Mouse (Mus musculus): Measurements from ENCODE around the gene Gal3st4. TPM values are rescaled to one million over a fixed set of nuclear protein-coding genes. Genes with fewer than 3 reads are reported as not detected.
A peak's percentile ranks its signal among the peaks of the same experiment; 100 is the strongest.

Gene Gal3st4
- polyA plus RNA-seq, 1 experiment from 2014 or later = 0.62 TPM

DNA sequence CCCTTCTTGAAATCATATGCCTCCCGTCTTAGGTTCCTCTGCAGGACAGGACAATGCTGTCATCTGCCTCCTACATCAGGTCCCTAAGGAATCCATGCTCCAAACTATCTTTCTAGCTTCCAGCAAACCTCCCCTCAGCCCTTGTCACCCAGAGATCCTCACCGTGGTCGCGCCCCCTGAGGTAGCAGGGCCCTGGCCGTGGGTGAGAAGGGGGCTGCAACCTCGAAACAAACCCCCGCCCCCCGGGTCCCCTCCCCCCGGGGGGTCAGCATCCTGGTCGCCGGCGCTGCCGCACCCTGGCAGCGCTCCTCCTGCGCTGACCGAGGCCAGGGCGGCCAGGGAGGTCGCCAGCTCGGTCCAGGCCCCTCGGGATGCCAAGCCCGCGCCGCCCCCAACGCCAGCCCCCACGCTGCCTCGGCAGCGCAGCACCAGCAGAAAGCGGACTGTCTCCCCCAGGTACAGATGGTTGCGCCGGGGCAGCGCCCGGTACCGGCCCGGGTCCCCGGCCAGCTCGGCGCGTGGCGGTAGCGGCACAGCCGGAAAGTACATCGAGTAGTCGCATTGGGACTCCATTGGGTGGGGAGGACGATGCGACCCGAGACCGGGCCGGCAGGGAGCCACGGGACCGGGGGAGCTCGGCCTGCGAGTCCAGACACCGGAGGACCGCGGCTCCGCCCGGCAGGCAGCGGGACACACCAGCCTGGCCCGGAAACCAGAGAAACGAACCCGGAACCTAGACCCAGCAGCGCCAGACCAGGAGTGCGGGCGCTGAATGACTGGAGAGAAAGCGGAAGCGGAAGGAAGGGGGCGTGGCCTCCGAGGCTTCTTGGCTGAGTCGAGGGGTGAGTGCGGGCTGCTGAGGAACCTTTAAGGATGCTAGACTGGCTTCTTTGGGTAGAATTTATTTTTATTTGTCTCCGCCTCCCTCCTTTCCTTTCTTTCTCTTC lies 9.1 kb downstream of the Gal3st4 start, which contains the start of gene BC037034:
Gene BC037034, minus strand, starts transcription at position 774 of the 947 bp plus-strand sequence.
- no peak for TF ChIP-seq CTCF (IDR thresholded peaks at IDR 0.05)
- CTCF ChIA-PET = no interaction called here
- DNase-seq (ENCODE audit: low read depth, low spot score) = no peak
- H3K27me3 ChIP-seq = no peaks in the 10 kb centered on the region
- in situ Hi-C loops (cut with MboI; ENCODE audit: low pct_unique_long_range_greater_than_20kb) = no loop called here
- ATAC-seq = peak; percentile 94
- POLR2A ChIA-PET = interaction anchor here (1.3 to 3.5 kb wide), 4 partner anchors 8 to 15 kb away, joined by 4 to 12 read pairs (median 8); partner anchors contain the start of genes Gal3st4, Gm43720, Gpc2 and Lamtor4

GRCm38 (mm10) chr5:138262582-138263240 lies 9.9 kb downstream of the Gal3st4 start:
- ChIA-PET POLR2A (interaction anchor here (1.3 to 3.5 kb wide), 3 partner anchors 10 to 16 kb away, joined by 5 to 12 read pairs (median 10); partner anchors contain the start of genes Gal3st4, Gm43720, Gpc2 and Stag3), CTCF (no interaction called here)
- ATAC-seq (no peak), DNase-seq (ENCODE audit: low read depth, low spot score) (no peak)
- H3K27me3 ChIP-seq = no peaks in the 10 kb centered on the region
- TF ChIP-seq CTCF (IDR thresholded peaks at IDR 0.05) = no peak
- in situ Hi-C loops (cut with MboI; ENCODE audit: low pct_unique_long_range_greater_than_20kb) = no loop called here

DNA sequence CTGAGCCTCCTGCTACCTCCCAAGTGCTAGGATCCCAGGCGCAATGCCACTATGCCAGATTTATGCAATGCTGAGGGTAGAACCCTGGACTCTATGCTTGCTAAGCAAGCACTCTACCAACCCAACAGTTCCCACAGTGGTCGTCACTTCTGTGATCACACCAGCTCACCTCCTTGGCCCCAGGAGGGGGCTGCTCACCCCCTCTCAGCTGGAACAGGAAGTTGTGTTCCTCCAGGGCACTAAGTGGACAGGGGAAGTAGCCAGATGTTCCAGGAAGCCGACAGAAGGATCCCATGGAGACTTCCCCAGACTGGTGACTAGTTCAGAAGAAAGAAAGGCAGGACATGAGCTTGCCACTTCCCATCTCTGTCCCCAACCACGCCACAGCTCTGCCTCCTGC lies 10.6 kb downstream of the Gal3st4 start:
- POLR2A ChIA-PET = interaction anchor here (2.6 kb wide), 1 partner anchor 11 kb away, joined by 10 read pairs; the partner anchor contains the start of gene Gal3st4
- no peak for DNase-seq (ENCODE audit: low read depth, low spot score)
- no peak for ATAC-seq
- TF ChIP-seq CTCF (IDR thresholded peaks at IDR 0.05) = no peak
- in situ Hi-C loops (cut with MboI; ENCODE audit: low pct_unique_long_range_greater_than_20kb) = no loop called here
- no peaks in the 10 kb centered on the region for H3K27me3 ChIP-seq
- CTCF ChIA-PET = no interaction called here

DNA sequence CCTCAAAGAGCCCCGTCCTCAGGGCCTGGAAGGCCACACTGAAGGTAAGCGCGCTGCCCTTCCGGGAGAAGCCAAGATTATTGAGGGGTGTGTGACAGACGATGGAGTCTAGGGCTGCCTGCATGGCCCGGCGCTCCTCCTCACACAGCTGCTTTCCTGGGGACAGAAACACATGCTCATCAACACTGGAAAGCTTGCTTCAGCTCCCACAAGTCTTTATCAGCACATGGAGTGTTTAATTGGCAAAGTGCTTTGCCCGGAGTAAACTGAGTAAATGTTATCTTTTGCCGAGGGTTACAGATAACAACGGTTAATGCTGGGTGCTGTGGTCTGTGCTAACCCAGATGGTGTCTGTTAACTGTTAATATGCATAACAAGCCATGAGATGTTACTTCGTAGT lies 11.8 kb downstream of the Gal3st4 start:
- H3K27me3 ChIP-seq = no peaks in the 10 kb centered on the region
- DNase-seq (ENCODE audit: low read depth, low spot score) = no peak
- TF ChIP-seq CTCF (IDR thresholded peaks at IDR 0.05) = no peak
- in situ Hi-C loops (cut with MboI; ENCODE audit: low pct_unique_long_range_greater_than_20kb) = no loop called here
- CTCF ChIA-PET = no interaction called here
- ATAC-seq = no peak
- POLR2A ChIA-PET = no interaction called here

- POLR2A ChIA-PET = no interaction called here
- no peak for TF ChIP-seq CTCF (IDR thresholded peaks at IDR 0.05)
These were observed 12.6 kb downstream of the Gal3st4 start for GRCm38 (mm10) chr5:138260051-138260450.

DNA sequence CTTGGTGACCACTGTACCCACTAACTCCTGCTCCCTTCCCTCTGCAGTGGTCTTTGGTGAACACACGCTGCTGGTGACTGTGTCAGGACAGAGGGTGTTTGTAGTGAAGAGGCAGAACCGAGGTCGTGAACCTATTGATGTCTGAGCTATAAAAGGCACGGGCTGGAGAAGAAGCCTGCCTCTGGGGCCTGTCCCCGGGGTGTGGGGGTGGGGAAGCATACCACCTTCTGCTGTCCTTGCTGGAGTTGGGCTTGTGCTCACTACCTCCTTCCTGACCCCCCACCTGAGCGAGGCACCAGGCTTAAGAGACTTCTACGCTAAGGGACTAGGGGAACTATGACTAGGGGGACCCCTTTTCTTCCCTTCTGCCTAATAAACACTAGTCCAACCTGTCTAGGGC lies 13.6 kb downstream of the Gal3st4 start:
- in situ Hi-C loops (cut with MboI; ENCODE audit: low pct_unique_long_range_greater_than_20kb) = no loop called here
- POLR2A ChIA-PET = no interaction called here
- TF ChIP-seq CTCF (IDR thresholded peaks at IDR 0.05) = no peak

More at GRCm38 (mm10) chr5:138260051-138260450, 12.6 kb downstream of the Gal3st4 start:
- in situ Hi-C loops (cut with MboI; ENCODE audit: low pct_unique_long_range_greater_than_20kb) = no loop called here
- DNase-seq (ENCODE audit: low read depth, low spot score) = no peak
- no peaks in the 10 kb centered on the region for H3K27me3 ChIP-seq
- ATAC-seq = no peak
- CTCF ChIA-PET = interaction anchor here (0.7 kb wide), 1 partner anchor 9 kb away, joined by 3 read pairs; no protein-coding TSS in a partner anchor

DNA sequence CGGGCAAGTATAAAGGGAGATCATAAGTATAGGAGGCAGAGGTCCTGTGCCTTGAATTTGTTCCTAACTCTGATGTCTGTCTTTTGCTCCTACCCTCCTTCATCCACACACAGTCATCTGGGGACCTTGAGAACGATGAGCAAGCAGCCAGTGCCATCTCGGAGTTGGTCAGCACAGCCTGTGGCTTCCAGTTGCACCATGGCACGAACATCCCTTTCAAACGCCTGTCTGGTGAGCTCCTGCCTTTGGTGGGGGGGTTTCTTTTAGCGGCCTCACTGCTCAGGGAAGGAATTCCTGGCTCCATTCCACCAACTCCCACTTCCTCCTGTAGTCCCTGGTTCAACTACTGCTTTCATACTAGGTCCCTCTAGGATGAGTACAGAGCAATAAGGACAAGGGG lies 14.1 kb downstream of the Gal3st4 start:
- in situ Hi-C loops (cut with MboI; ENCODE audit: low pct_unique_long_range_greater_than_20kb) = no loop called here
- ATAC-seq = no peak
- DNase-seq (ENCODE audit: low read depth, low spot score) = no peak
- TF ChIP-seq CTCF (IDR thresholded peaks at IDR 0.05) = no peak
- CTCF ChIA-PET = no interaction called here
- H3K27me3 ChIP-seq = no peaks in the 10 kb centered on the region
- POLR2A ChIA-PET = no interaction called here

More for the DNA sequence above, 13.6 kb downstream of the Gal3st4 start:
- no peaks in the 10 kb centered on the region for H3K27me3 ChIP-seq
- ATAC-seq (no peak), DNase-seq (ENCODE audit: low read depth, low spot score) (no peak)
- CTCF ChIA-PET = no interaction called here

DNA sequence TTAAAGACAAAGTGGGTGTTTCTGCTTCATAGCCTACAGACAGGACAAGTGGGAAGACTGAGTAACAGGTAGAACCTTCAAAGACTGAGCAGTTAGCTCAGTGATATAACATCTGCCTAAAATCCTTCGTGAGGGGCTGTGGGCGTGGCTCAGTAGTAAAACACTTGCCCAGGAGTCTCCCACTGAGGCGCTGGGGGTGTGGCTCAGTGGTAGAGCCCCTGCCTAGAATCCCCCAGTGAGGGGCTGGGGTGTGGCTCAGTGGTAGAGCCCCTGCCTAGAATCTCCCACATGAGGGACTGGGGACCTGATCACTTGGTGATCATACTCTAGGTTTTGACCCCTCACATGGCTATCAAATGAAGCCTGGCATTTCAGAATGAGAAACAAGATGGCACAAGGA lies 14.6 kb downstream of the Gal3st4 start:
- no peak for DNase-seq (ENCODE audit: low read depth, low spot score)
- CTCF ChIA-PET = no interaction called here
- no peak for TF ChIP-seq CTCF (IDR thresholded peaks at IDR 0.05)
- no peaks in the 10 kb centered on the region for H3K27me3 ChIP-seq
- in situ Hi-C loops (cut with MboI; ENCODE audit: low pct_unique_long_range_greater_than_20kb) = no loop called here
- no peak for ATAC-seq
- POLR2A ChIA-PET = no interaction called here

- ChIA-PET CTCF (no interaction called here), POLR2A (no interaction called here)
- no peak for ATAC-seq
- no peak for DNase-seq (ENCODE audit: low read depth, low spot score)
- in situ Hi-C loops (cut with MboI; ENCODE audit: low pct_unique_long_range_greater_than_20kb) = no loop called here
- no peaks in the 10 kb centered on the region for H3K27me3 ChIP-seq
- TF ChIP-seq CTCF (IDR thresholded peaks at IDR 0.05) = no peak
These were observed 15.1 kb downstream of the Gal3st4 start for GRCm38 (mm10) chr5:138257585-138257978.

DNA sequence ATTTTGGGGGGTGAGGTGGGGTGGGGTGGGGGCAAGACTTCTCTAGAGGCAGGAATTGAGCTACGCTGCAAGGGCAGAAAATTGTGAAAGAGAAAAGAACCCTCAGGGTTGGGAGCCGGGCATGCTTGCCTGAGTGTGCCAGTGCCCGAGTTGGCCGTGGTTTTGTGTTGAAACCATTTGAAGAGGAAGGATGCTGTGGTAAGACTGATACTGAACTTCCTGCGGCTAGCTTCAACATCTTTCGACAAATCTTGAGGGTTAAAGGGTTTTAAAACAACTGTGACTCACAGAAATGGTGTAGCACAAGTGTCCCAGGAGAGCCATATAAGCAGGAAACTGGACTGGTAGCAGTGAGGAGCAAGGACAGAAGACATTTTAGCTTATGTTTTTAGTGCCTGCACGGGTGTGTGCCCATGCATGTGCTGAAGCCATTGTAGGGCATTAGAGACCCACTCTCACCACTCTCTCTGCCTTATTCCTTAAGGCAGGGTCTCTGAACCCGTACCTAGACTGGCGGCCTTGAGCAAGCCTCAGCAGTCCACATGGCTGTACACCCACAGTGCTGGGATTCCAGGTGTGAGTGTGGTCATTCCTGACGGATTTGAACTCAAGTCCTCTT lies 15.6 kb downstream of the Gal3st4 start:
- DNase-seq (ENCODE audit: low read depth, low spot score) (no peak), ATAC-seq (no peak)
- POLR2A ChIA-PET = interaction anchor here (0.6 kb wide), 1 partner anchor 597 kb away, joined by 4 read pairs; no protein-coding TSS in a partner anchor
- in situ Hi-C loops (cut with MboI; ENCODE audit: low pct_unique_long_range_greater_than_20kb) = no loop called here
- TF ChIP-seq CTCF (IDR thresholded peaks at IDR 0.05) = no peak
- CTCF ChIA-PET = no interaction called here
- H3K27me3 ChIP-seq = no peaks in the 10 kb centered on the region

Measured in Patski (cell line).